Mouse (Mus musculus): ENCODE measurements around the gene Col7a1.

Gene Col7a1

GRCm38 (mm10) chr9:109021428-109021827 lies 68.0 kb downstream of the Col7a1 start:
- DNase-seq (ENCODE audit: low spot score in 2 of 2), result no peak

DNA sequence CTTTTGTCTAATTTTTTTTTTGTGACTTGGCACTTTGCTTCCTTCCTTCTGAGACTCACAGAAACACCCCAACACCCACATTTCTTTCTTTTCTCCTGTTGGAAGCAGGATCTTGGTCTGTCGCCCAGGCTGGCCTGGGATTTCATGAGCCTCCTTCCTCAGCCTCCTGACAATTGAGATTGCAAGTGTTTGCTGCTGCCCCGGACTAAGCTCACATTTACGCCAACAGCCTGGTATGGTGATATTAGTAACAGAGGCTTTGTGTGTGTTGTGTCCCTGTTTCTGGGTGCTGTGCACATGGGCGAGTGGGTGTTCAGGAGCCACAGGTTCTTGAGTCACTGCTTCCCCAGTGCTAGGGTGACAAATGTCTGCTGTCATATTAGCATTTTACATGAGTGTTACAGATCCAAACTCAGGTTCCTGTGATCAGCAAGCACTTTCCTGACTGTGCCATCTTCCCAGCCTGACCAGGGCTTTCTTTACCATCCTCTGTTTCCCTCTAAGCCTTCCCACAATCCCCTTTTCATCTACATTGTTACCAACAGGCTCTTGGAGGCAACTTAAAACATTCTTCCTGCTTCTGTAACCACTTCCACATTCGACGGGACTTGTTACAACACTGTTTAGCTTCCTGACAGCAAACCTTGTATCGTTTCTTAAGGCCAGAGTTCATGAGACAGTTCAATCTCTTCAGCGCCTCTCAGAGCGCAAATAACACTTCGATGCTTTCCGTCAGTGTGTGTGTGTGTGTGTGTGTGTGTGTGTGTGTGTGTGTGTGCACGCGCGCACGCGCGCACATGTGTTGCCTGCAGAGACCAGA lies 69.7 kb downstream of the Col7a1 start:
- DNase-seq (ENCODE audit: low spot score in 2 of 2), result no peak

- no peak for DNase-seq (ENCODE audit: low spot score in 2 of 2)
Measured at GRCm38 (mm10) chr9:109027521-109027920, 74.1 kb downstream of the Col7a1 start.

- no peak for DNase-seq (ENCODE audit: low spot score in 2 of 2)
Measured at GRCm38 (mm10) chr9:109028421-109028820, 75.0 kb downstream of the Col7a1 start.

GRCm38 (mm10) chr9:109028919-109029318 lies 75.5 kb downstream of the Col7a1 start:
- no peak for DNase-seq (ENCODE audit: low spot score in 2 of 2)

DNA sequence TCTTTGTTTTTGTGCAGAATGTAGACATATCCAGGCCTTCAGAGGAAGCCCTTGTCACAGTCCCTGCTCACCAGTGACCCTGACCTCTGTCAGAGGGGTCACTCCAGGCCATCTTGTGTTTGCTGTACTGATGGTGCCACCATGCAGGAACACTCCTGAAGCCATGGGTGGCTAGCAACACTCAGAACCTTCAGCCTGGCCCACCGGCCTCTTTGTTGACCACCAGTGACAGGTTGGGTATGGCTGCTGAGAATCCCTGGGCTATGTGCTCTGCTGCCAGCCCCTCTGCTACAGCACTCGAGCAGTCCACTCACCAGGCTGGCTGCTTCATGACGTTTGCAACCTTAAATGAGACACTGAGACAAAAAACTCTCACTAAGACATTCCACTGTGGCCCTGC lies 76.9 kb downstream of the Col7a1 start:
- no peak for DNase-seq (ENCODE audit: low spot score in 2 of 2)

DNA sequence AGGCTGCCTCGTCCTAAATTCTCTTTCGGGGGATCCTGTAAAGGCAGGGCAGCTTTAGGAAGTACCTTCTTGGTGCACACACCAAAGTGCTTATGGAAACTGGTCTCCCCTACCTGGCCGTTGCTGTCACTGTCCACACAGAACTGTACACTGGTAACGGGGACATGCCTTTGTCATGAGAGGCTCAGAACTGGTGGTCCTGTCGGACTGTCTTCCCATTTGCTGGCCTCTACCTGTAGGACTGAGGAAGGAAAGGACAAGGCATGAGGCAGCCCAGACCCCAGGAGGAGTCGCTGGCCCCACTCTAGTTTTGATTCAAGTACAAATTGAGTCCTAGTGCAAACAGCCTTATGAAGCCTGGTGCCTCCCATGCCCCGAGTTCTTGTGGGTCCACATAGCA lies 77.6 kb downstream of the Col7a1 start:
- DNase-seq (ENCODE audit: low spot score in 2 of 2), result no peak

GRCm38 (mm10) chr9:109031686-109032085 lies 78.3 kb downstream of the Col7a1 start:
- DNase-seq (ENCODE audit: low spot score in 2 of 2), result no peak

DNA sequence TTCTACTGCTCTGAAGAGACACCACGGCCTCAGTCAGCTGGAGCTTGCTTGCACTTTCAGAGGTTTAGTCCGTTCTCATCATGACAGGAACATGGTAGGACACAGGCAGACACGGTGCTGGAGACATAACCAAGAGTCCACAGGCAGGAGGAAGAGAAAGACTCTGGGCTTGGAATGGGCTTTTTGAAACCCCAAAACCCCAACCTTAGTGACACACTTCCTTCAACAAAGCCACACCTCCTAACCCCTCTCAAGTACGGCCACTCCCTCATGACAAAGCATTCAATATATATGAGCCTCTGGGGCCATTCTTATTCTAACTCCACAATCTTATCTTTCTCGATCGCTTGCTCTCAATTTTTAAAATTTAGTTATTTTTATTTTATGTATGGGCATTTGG lies 79.0 kb downstream of the Col7a1 start:
- no peak for DNase-seq (ENCODE audit: low spot score in 2 of 2)

All from urinary bladder, adult 18-20 months (tissue).